Mouse (Mus musculus) heart, embryonic 14.5 days (tissue): ENCODE results near the gene Tmem102. TPM values are rescaled to one million over a fixed set of nuclear protein-coding genes. Genes with fewer than 3 reads are reported as not detected.
A peak's percentile ranks its signal among the peaks of the same experiment; 100 is the strongest.

Source experiments
- ATAC-seq: fragments of 200-750 bp; cut with Nextera tagmentation; 2 replicates; pipeline ENCODE4 v1.8.0; 2017; ENCODE audit warnings: low read depth, moderate TSS enrichment; ENCODE audit not compliant: insufficient number of reproducible peaks, insufficient read depth, low FRiP score
- H3K27ac ChIP-seq, 2 experiments: fragments of 200-500 bp in 1 of 2; fragments of 300-500 bp in 1 of 2; sonication (generic) in 1 of 2; replicated peaks in 1 of 2; 2 replicates each; pipeline ENCODE4 v1.5.1; 2012 to 2014; ENCODE audit warnings: low read depth in 2 of 2, low read length in 2 of 2, control low read depth in 1 of 2, mild to moderate bottlenecking in 1 of 2, mixed read lengths in 1 of 2; ENCODE audit not compliant: control insufficient read depth in 1 of 2, insufficient read depth in 1 of 2
- H3K27me3 ChIP-seq: fragments of 300-500 bp; sonication (generic); 2 replicates; pipeline ENCODE4 v1.6.1; 2014; ENCODE audit warnings: mild to moderate bottlenecking, low read length, control low read depth; ENCODE audit not compliant: control insufficient read depth, insufficient read depth
- H3K36me3 ChIP-seq: fragments of 300-500 bp; sonication (generic); 2 replicates; pipeline ENCODE4 v1.6.1; 2014; ENCODE audit warnings: mild to moderate bottlenecking, control low read depth, low read length, mixed read lengths; ENCODE audit not compliant: control insufficient read depth, insufficient read depth
- H3K4me1 ChIP-seq, 2 experiments: fragments of 200-500 bp in 1 of 2; fragments of 300-500 bp in 1 of 2; sonication (generic) in 1 of 2; 2 replicates each; pipeline ENCODE4 v1.6.1; 2012 to 2014; ENCODE audit warnings: low read length in 2 of 2, control low read depth in 1 of 2, mixed read lengths in 1 of 2; ENCODE audit not compliant: control insufficient read depth in 2 of 2, insufficient read depth in 2 of 2
- H3K4me2 ChIP-seq: fragments of 300-500 bp; sonication (generic); 2 replicates; pipeline ENCODE4 v1.6.1; 2014; ENCODE audit warnings: mild to moderate bottlenecking, low read length
- H3K4me3 ChIP-seq, 2 experiments: fragments of 200-500 bp in 1 of 2; fragments of 300-500 bp in 1 of 2; sonication (generic) in 1 of 2; 2 replicates each; pipeline ENCODE4 v1.5.1; 2012 to 2014; ENCODE audit warnings: low read length in 2 of 2, mild to moderate bottlenecking in 2 of 2, control low read depth in 1 of 2, low read depth in 1 of 2, moderate library complexity in 1 of 2; ENCODE audit not compliant: control insufficient read depth in 1 of 2, insufficient read depth in 1 of 2
- H3K9ac ChIP-seq: fragments of 300-500 bp; sonication (generic); 2 replicates; pipeline ENCODE4 v1.6.1; 2014; ENCODE audit warnings: mild to moderate bottlenecking, low read length
- H3K9me3 ChIP-seq: fragments of 300-500 bp; sonication (generic); 2 replicates; pipeline ENCODE4 v1.6.1; 2016; ENCODE audit warnings: low read length, control low read depth; ENCODE audit not compliant: control insufficient read depth
- WGBS: fragments of 180-500 bp; shearing (Covaris S2); extraction: QIAGEN DNeasy Blood & Tissue Kit; methylation state at CpG from one replicate; pipeline ENCODE4 v1.1.7; 2014; 5-methylcytosine and 5-hydroxymethylcytosine counted together
- polyA plus RNA-seq: library from polyadenylated mRNA; unstranded; fragments of >200 nt; fragmentation: Nextera tagmentation; extraction: Ambion mirVana; gene quantifications from 2 replicates; pipeline ENCODE4 v1.2.1, GENCODE M21; 2014

Tmem102 gene
- polyA plus RNA-seq, 1 experiment from 2014 or later, result 1.8 TPM

DNA sequence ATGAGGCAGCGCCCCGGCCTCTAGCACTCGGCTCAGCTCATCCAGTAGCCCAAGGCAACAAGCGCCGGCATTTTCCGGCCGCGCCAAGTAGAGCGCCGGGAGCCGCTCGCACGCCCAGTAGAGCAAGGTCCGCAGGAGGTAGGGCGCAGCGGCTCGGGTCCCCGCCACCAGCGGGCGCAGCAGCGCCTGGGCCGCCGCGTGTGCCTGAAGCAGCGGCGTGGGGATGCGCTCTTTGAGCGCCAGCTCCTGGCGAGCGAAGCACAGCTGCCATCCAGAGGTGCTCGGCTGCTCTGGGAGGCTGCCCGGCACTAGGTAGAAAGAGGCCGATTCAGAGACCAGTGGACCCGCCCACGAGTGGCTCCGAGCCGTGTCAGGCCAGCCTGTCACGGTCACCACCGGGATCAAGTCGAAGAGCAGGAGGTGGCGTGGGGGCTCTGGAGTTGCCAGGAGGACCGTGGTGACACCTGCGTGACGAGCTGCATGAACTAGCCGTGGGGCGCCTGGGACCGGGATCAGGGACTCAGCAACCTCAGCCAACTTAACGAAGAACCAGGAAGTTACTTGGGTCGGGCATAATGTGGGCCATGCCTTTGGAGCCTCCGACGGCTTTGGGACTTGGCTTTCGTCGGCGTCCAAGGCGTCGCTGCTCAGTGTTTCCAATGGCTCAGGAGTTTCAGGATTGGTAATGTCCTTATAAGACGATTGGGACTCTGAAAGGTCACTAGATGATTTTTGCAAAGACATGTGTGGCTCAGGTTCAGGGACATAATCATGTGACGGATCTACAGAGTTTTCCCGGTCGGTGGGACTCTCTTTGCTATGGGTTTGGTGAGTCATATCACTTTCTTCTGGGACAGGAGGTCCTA is 1.4 kb downstream of the Tmem102 start:
- H3K4me1 ChIP-seq, result peaks cover 25 to 51% of the 10 kb centered on the region in 2 experiments
- no peak overlapping the region for H3K27ac ChIP-seq
- peaks cover 18% of the 10 kb centered on the region; the same call in 1 of the 2 replicates for H3K27me3 ChIP-seq
- ATAC-seq, result peak; percentile 36; the same call in 1 of the 2 replicates
- no peaks in the 10 kb centered on the region for H3K36me3 ChIP-seq
- H3K4me2 ChIP-seq, result peak overlapping the region; percentile 95
- peak overlapping the region; percentile 69 for H3K9ac ChIP-seq
- 2% methylated on average over 60 of the region's 60 CpGs for WGBS
- H3K9me3 ChIP-seq, result peaks cover 5% of the 10 kb centered on the region; the same call in 1 of the 2 replicates
- H3K4me3 ChIP-seq, result peak overlapping the region; percentile 46 to 65

GRCm38 (mm10) chr11:69803328-69803727 is 2.1 kb downstream of the Tmem102 start:
- peak overlapping the region; percentile 46 to 65 for H3K4me3 ChIP-seq
- peak overlapping the region; percentile 69 for H3K9ac ChIP-seq
- H3K4me1 ChIP-seq, result peaks cover 25 to 52% of the 10 kb centered on the region in 2 experiments
- H3K27ac ChIP-seq, result no peak overlapping the region
- peaks cover 5% of the 10 kb centered on the region; the same call in 1 of the 2 replicates for H3K9me3 ChIP-seq
- peak overlapping the region; percentile 95 for H3K4me2 ChIP-seq
- no peak for ATAC-seq
- H3K27me3 ChIP-seq, result peaks cover 18% of the 10 kb centered on the region; the same call in 1 of the 2 replicates
- no peaks in the 10 kb centered on the region for H3K36me3 ChIP-seq
- WGBS, result 3% methylated on average over 12 of the region's 12 CpGs

GRCm38 (mm10) chr11:69802648-69803105 is 2.7 kb downstream of the Tmem102 start:
- H3K9ac ChIP-seq, result peak overlapping the region; percentile 69
- H3K36me3 ChIP-seq, result no peaks in the 10 kb centered on the region
- peaks cover 25 to 52% of the 10 kb centered on the region in 2 experiments for H3K4me1 ChIP-seq
- WGBS, result 2% methylated on average over 32 of the region's 33 CpGs
- no peak overlapping the region for H3K27ac ChIP-seq
- peak overlapping the region; percentile 95 for H3K4me2 ChIP-seq
- no peak for ATAC-seq
- peaks cover 5% of the 10 kb centered on the region; the same call in 1 of the 2 replicates for H3K9me3 ChIP-seq
- H3K4me3 ChIP-seq, result peak overlapping the region; percentile 46 to 65
- peaks cover 21% of the 10 kb centered on the region; the same call in 1 of the 2 replicates for H3K27me3 ChIP-seq

DNA sequence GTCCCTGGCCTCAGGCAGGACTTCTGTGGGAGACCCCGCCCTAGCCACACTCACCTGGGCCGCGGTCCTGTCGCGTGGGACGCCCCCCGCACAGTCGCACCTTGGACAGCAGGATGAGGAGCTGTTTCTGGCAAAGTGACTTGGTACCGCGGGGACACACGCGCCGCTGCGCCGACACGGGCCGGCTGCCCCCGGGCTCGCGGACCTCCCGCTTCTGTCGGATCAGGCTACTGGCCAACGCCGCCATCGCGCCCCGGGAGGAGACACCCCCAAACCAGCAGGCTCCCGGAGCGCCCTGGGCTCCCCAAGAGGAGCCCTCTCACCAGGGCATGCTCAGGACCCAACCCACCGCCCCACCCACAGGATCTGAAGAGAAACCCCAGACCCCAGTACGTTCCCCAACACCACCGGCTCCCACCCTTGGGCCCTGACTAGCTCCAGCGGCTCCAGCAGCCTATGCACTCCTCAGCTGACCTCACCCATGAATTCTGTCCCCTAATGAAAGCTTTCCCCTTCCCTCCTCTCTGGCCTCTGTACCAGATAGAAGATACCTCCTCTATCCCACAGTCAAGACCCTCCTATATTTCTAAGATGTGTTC is 3.9 kb downstream of the Tmem102 start, which contains the start of gene Fgf11:
Fgf11 (minus strand) TSS at position 479 of the 599 bp plus-strand sequence.
- Histone ChIP-seq H3K4me3 (peak within 1 kb of the TSS; percentile 46 to 65), H3K9ac (peak within 1 kb of the TSS; percentile 69), H3K27me3 (peaks cover 23% of the 10 kb centered on the region), H3K4me1 (peaks cover 25 to 52% of the 10 kb centered on the region in 2 experiments), H3K27ac (peak within 1 kb of the TSS; percentile 50 to 53), H3K4me2 (peak within 1 kb of the TSS; percentile 95), H3K36me3 (no peaks in the 10 kb centered on the region), H3K9me3 (peaks cover 3% of the 10 kb centered on the region; the same call in 1 of the 2 replicates)
- under 1% methylated on average over 31 of the region's 33 CpGs for WGBS
- ATAC-seq, result no peak

- no peaks in the 10 kb centered on the region for H3K9me3 ChIP-seq
- H3K4me3 ChIP-seq, result peak overlapping the region; percentile 46 to 51
- ATAC-seq, result peak; percentile 7; the same call in 1 of the 2 replicates
- no peaks in the 10 kb centered on the region for H3K36me3 ChIP-seq
- under 1% methylated on average over 36 of the region's 36 CpGs for WGBS
- H3K9ac ChIP-seq, result peak overlapping the region; percentile 69
- peaks cover 21% of the 10 kb centered on the region for H3K27me3 ChIP-seq
- peaks cover 25 to 58% of the 10 kb centered on the region in 2 experiments for H3K4me1 ChIP-seq
- peak overlapping the region; percentile 95 for H3K4me2 ChIP-seq
- H3K27ac ChIP-seq, result peak overlapping the region; percentile 50 to 53
Observed at GRCm38 (mm10) chr11:69800392-69801197, 4.8 kb downstream of the Tmem102 start.

GRCm38 (mm10) chr11:69800138-69800391 is 5.4 kb downstream of the Tmem102 start:
- Histone ChIP-seq H3K4me2 (peak overlapping the region; percentile 95), H3K9me3 (no peaks in the 10 kb centered on the region), H3K27ac (no peak overlapping the region), H3K27me3 (peaks cover 16% of the 10 kb centered on the region), H3K4me3 (peak overlapping the region; percentile 46 to 51), H3K36me3 (no peaks in the 10 kb centered on the region), H3K4me1 (peaks cover 25 to 58% of the 10 kb centered on the region in 2 experiments), H3K9ac (peak overlapping the region; percentile 69)
- 2% methylated on average over 11 of the region's 11 CpGs for WGBS
- ATAC-seq, result no peak
